Mouse (Mus musculus) bone marrow, adult 2 months (tissue): ENCODE results near the gene Lrrc28.

Experiments
- CTCF ChIP-seq: fragments of 200-500 bp; IDR thresholded peaks from 2 replicates; pipeline ENCODE4 v1.5.1; 2011; ENCODE audit warnings: low read length, control low read depth; ENCODE audit not compliant: control insufficient read depth, insufficient read depth
- POLR2A ChIP-seq: fragments of 200-500 bp; IDR thresholded peaks from 2 replicates; pipeline ENCODE4 v1.6.1; 2011; ENCODE audit warnings: low read depth, mild to moderate bottlenecking, control low read depth, low read length, borderline replicate concordance; ENCODE audit not compliant: control insufficient read depth

DNA sequence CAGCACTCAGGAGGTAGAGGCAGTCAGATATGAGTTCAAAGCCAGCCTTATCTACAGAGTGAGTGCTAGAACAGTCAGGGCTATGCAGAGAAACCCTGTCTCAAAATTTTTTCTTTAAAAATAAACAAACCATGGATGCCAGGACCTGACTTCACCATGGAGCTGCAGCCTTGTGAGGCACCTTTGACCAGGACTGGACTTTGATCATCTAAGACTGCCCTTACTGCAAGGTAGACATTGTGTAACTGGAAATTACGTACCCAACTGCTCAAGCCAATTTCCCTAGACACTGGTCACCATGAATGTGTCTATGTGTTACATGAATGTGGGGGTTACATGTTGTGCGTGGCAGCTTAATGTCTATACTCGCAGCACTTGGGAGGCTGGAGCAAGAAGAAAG, 10.9 kb downstream of the Lrrc28 start:
- TF ChIP-seq CTCF: no peak
- TF ChIP-seq POLR2A: no peak
